Mouse (Mus musculus) testis, adult 2 months (tissue): ENCODE measurements around the gene Bank1.

Experiments used
- CTCF ChIP-seq: fragments of 200-500 bp; IDR thresholded peaks from 2 replicates; pipeline ENCODE4 v1.5.1; 2012; ENCODE audit warnings: low read depth, mild to moderate bottlenecking, inconsistent platforms, low read length, moderate library complexity; ENCODE audit not compliant: control insufficient read depth, insufficient read depth, insufficient replicate concordance
- POLR2A ChIP-seq: fragments of 200-500 bp; IDR thresholded peaks from 2 replicates; pipeline ENCODE4 v1.6.1; 2012; ENCODE audit warnings: low read depth, mild to moderate bottlenecking, inconsistent platforms, low read length, moderate library complexity; ENCODE audit not compliant: control insufficient read depth

- no peak for TF ChIP-seq CTCF
- TF ChIP-seq POLR2A: no peak
Observed at GRCm38 (mm10) chr3:136078535-136078934, 247.3 kb downstream of the Bank1 start.
